Mouse (Mus musculus): ENCODE data around the gene Rnpc3.
"Not testable (repeated sequence)": the region's sequence is repeated elsewhere in the genome, so short reads cannot be mapped to it uniquely, and the experiment has no call there.

Gene Rnpc3

DNA sequence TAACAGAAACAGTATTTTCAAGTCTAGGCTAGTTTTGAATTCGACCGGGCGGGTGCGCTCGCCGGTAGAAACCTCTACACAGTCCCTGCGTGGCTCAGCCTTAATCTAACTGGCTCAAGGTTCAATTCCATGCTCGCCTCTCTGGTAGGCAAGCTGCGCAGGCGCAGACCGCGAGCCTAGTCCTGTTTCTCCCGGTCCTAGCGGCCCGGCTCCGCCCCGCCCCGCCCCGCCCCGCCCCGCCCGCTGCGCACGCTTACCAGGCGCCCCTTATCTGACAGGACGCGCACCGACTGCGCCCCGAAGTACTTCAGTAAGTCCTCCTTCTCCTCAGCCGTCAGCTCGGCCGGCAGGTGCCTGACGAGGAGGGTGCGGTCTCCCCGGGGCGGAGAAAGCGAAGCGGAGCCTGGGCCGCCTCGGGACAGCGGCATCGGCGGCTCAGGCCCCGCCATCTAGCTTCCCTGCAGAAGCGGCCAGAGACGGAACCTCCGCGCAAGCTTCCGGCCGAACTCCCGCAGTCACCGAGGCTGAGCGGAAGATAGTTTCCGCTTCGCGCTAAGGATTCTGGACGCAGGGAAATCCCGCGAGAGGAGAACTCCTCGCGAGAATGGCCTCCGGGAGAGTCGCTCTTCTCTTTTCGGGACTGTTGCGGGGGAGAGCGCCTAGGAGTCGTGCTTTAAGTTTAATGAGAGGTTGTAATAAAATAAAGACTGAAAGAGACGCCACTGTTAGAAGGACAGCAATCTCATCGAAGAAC is at the start of gene Rnpc3:
TSS of gene Rnpc3 (minus strand) at position 544 of the 754 bp plus-strand sequence.
- DNase-seq (ENCODE audit: low spot score in 2 of 2), result peak; percentile 89 to 93

DNA sequence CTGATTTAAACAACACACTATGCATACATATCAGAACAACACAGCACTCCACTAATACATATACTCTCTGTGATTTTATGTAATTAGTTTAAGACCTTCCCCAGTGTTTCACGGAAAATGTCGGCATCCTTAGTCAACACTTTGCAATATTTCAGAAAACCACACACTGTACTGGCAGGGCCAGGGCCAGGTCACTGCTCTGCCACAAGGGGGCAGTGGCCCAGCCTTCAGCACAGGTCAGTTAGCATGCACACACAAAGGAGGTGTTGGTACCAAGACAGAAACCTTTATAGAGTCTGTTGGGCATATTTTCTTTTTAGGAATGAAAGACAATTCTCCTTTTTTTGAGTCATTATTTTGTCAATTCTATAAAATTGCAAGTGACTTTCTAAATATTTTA is 27.0 kb upstream of the Rnpc3 start:
- DNase-seq (ENCODE audit: low spot score in 2 of 2), result no peak

DNA sequence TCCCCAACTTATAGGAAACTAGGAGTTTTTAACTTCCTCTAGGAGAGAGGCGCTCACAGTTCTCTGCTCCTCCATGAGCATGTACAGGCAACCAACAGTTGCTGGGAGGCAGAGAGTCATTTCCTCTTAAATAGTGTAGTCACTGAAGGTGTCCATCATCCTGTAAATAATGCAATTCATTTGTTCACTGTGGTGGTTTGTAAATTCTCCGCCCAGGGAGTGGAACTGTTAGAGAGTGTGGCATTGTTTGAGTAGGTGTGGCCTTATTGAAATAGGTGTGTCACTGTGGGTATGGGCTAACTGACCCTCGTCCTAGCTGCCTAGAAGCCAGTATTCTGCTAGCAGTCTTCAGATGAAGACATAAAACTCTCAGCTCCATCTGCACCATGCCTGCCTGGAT is 24.4 kb upstream of the Rnpc3 start:
- DNase-seq (ENCODE audit: low spot score in 2 of 2), result no peak

DNA sequence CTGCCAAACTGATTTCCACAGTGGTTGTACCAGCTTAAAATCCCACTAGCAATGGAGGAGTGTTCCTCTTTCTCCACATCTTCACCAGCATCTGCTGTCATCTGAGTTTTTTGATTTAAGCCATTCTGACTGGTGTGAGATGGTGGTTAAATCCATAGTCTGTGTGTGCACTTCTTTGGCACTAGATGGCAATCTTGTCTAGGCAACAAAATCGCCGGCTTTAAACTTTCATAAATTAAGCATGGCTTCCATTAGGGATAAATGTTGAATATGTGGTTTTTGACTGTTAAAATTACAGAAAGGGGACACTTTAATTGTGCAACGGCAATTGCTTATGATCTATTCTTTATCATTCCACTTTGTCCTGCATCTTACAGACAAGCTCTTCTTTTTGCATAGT is 21.4 kb upstream of the Rnpc3 start:
- not testable (repeated sequence) for DNase-seq (ENCODE audit: low spot score in 2 of 2)

DNA sequence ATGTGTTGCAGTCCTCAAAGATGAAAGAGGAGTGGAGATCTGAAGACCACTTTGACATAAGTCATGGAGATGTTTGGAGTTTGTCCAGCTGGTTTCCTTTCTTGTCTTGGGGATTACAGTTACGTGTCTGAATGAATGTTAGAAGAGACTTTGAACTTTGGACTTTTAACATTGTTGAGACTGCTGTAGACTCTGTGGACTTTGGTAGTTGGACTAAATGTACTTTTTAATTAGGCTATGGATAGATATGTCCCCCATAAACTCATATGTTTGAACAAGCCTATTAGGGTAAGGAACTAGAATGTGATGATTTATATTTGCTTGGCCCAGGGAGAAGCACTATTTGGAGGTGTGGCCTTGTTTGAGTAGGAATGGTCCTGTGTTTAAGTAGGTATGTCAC is 9.6 kb upstream of the Rnpc3 start:
- no peak for DNase-seq (ENCODE audit: low spot score in 2 of 2)

DNA sequence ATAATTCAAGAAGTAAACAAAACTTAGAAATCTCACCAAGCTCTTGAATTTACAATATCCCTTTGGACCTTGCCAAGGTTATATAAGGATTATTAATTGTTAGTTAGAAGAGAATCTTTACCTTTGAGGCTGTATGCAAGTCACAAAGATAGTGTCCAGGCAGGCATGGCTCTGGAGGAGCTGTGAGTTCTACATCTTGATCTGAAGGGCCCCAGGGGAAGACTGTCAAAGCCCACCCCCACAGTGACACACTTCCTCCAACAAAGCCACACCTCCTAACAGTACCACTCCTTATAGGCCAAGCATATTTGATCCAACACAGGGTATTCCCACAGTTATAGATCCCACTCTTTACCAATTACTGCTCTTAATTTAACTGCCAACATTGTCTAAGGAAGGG is 4.3 kb upstream of the Rnpc3 start:
- DNase-seq (ENCODE audit: low spot score in 2 of 2), result no peak

DNA sequence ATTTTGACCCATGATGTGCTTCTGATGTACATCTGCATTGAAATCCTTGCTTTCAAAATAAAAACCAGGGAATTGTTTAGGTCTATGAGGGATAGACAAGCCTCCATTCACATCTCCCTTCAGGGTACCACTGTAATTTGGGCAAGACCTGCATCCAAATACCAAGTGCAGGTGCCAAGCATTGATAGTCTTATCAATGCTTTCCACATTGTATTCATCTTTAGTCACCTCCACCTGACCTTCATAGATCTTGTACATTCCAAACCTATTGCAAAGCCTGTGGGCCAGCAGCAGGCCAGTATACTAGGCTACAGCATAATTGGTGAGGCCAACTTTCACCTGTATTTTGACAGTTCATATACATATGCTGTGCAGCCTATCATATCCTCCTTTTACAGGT is 1.7 kb upstream of the Rnpc3 start:
- DNase-seq (ENCODE audit: low spot score in 2 of 2), result no peak

DNA sequence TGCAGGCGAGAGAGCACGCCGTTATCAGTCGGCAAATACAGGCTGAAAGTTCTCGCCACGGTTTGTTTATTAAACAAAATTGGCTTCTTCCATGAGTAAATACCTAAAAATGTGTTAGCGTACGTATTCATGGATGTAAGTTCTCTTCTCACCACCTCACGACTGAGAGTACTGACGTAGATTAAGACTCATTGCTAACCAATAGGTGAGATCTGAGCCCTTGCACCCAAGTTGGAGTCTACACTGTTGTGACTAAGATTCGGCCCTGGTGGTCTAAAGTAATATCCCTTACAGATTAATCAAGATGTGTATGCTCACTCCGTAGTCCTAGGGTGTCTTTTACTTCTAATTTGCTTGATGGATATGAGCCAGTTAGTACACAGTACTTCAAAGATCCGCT is 615 bp upstream of the Rnpc3 start:
- DNase-seq (ENCODE audit: low spot score in 2 of 2), result peak in 1 of 2 experiments; percentile 22

DNA sequence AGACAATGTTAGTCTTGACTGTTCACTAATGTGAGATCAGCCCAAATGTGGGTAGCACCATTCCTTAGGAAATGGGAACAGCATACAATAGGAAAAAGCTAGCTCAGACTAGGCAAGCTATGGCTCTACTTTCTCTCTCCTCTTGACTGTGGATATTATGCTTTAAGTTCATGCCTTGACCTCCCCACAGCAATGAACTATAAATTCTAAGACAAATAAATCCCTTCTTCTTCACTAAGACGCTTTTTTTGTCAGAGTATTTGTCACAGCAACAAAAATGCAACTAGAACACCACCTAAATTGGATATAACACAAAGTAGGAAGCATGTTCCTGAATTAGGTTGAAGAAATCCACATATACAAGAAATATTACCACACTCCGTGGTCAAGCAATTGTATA is 23.4 kb downstream of the Rnpc3 start, which contains the start of gene Amy1:
TSS of gene Amy1 (minus strand) at position 101 of the 400 bp plus-strand sequence.
- no peak for DNase-seq (ENCODE audit: low spot score in 2 of 2)

DNA sequence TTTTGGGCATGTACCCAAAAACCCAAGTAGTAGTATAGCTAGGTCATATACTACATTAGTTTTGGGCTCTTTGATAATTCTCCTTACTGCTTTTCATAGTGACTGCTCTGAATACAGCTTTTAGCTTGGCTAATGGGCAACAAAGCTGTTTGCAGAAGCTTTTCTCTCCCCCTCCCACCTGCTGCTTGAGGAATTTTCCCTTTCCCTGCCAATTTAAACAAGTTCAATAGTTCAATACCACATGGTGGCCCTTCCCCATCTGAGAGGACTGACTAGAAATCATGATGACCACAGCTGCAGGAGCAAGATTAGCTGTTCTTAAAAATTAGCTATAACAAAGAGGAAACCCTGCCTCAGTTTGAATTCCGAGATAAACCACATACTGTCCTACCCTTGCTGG is 39.1 kb downstream of the Rnpc3 start:
- DNase-seq (ENCODE audit: low spot score in 2 of 2), result no peak

DNA sequence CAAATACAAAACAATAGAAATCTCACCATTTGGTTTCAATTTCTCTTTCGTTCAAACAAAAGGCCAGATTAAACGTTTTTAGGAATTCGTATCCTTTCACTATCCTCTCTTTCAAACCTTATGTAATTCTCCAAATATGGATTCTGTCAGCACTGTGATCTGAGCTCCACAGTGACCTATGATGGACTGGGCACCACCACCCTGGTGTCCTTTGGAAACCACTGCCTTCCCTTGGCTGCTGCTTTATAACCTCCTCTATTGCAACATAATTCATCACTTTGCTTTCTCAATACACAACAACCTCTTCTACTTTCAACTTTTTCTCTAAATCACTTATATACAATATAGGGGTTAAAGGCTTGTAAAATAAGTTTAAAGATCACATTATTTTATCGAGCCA is 55.4 kb downstream of the Rnpc3 start:
- DNase-seq (ENCODE audit: low spot score in 2 of 2), result no peak

DNA sequence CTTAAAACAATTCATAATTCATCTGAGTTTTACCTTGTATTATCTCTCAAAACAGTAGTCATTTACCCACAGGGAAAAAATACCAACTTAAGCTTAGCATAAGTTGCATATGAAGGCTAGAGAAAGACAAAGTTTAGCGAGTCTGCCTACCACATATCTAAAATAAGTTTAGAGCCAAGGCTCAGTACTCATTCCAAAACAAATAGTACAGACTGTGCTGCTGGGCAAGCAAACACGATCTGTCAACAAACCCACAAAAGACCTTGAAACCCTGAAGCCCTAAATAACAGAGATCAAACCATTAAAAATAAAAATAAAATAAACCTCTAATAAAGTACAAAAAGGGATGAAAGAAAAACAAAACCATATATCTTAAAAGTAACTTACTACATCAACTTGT is 55.8 kb downstream of the Rnpc3 start:
- DNase-seq (ENCODE audit: low spot score in 2 of 2), result no peak

DNA sequence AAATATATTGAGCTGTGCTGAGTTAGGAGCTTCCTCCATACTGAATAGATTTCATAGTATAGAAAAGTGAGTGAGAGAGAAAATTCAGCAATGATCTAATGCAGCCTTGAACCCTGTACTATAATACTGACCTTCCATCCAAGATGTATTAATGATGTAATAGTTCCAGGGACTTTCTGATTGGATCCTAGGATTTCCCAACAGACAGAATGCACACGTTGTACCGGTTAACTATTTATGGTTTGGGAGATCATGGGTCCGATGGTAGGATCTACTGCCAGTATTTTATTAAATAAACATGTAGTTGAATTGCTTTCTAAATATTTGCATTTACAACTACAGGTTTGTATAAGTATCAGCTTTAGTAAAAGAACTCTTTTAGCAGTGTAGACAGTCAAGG is 57.8 kb downstream of the Rnpc3 start:
- DNase-seq (ENCODE audit: low spot score in 2 of 2), result no peak
